Mouse (Mus musculus): ENCODE results near the gene Amacr.

DNA sequence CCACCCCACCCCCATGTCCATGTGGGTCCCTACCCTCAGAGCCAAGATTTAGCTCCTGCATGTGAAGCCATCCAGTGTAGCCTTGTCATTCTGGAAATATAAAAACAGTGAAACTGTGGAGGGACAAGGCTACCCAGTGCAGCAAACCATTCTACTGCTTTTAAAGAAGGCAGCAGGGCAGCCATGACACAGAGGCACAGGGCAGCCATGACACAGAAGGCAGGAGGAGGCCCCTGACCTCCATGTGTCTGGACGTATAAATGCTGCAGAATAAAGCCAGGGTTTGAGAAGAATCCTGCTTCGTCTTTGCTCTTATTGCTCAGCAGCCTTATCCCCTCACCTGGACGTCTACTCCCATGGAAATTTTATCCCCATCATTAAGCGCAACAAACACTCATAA is 22.2 kb downstream of the Amacr start:
- TF ChIP-seq POLR2A (IDR thresholded peaks at IDR 0.05; ENCODE audit: control insufficient read depth, extremely low read depth, insufficient read depth, low read length, poor library complexity) (no peak), CTCF (IDR thresholded peaks at IDR 0.05; ENCODE audit: borderline replicate concordance, control insufficient read depth, extremely low read depth, insufficient read depth, low read length, poor library complexity) (no peak)

Data from thymus, adult 2 months (tissue).